Mouse (Mus musculus): ENCODE results near the gene Atxn7l1. TPM values are rescaled to one million over a fixed set of nuclear protein-coding genes. Genes with fewer than 3 reads are reported as not detected.

The Atxn7l1 gene
- polyA plus RNA-seq, 1 experiment from 2014 or later, result 18.7 TPM

GRCm38 (mm10) chr12:33323821-33324220 lies 176.3 kb downstream of the Atxn7l1 start:
- H3K36me3 ChIP-seq (ENCODE audit: control insufficient read depth, insufficient read depth, low read length), result no peaks in the 10 kb centered on the region
- H3K27me3 ChIP-seq (replicated peaks; ENCODE audit: control insufficient read depth, insufficient read depth, low read length), result no peaks in the 10 kb centered on the region
- H3K4me3 ChIP-seq (ENCODE audit: low read length), result no peak overlapping the region
- no peak overlapping the region for H3K27ac ChIP-seq (ENCODE audit: low read depth, low read length)
- H3K4me2 ChIP-seq (ENCODE audit: low read length), result no peak overlapping the region
- ATAC-seq, result no peak
- H3K9me3 ChIP-seq (ENCODE audit: control insufficient read depth, low read length), result no peaks in the 10 kb centered on the region
- WGBS, result 90% methylated on average over 1 of the region's 1 CpGs
- H3K4me1 ChIP-seq (ENCODE audit: control insufficient read depth, insufficient read depth, low read depth, low read length), result no peaks in the 10 kb centered on the region; the same call in 1 of the 2 replicates
- H3K9ac ChIP-seq (ENCODE audit: low read depth, low read length), result no peak overlapping the region

GRCm38 (mm10) chr12:33325424-33325823 lies 177.9 kb downstream of the Atxn7l1 start:
- no peak overlapping the region for H3K9ac ChIP-seq (ENCODE audit: low read depth, low read length)
- WGBS, result 70% methylated on average over 9 of the region's 9 CpGs

GRCm38 (mm10) chr12:33332046-33332445 lies 184.6 kb downstream of the Atxn7l1 start:
- ATAC-seq, result no peak
- no peak overlapping the region for H3K27ac ChIP-seq (ENCODE audit: low read depth, low read length)
- peaks cover 6% of the 10 kb centered on the region for H3K4me1 ChIP-seq (ENCODE audit: control insufficient read depth, insufficient read depth, low read depth, low read length)
- 74% methylated on average over 4 of the region's 4 CpGs for WGBS
- H3K27me3 ChIP-seq (replicated peaks; ENCODE audit: control insufficient read depth, insufficient read depth, low read length), result no peaks in the 10 kb centered on the region
- no peaks in the 10 kb centered on the region for H3K9me3 ChIP-seq (ENCODE audit: control insufficient read depth, low read length)
- H3K9ac ChIP-seq (ENCODE audit: low read depth, low read length), result no peak overlapping the region
- H3K4me2 ChIP-seq (ENCODE audit: low read length), result no peak overlapping the region
- no peaks in the 10 kb centered on the region for H3K36me3 ChIP-seq (ENCODE audit: control insufficient read depth, insufficient read depth, low read length)
- H3K4me3 ChIP-seq (ENCODE audit: low read length), result no peak overlapping the region

More at GRCm38 (mm10) chr12:33325424-33325823, 177.9 kb downstream of the Atxn7l1 start:
- Histone ChIP-seq H3K4me3 (ENCODE audit: low read length) (no peak overlapping the region), H3K36me3 (ENCODE audit: control insufficient read depth, insufficient read depth, low read length) (no peaks in the 10 kb centered on the region), H3K4me2 (ENCODE audit: low read length) (no peak overlapping the region), H3K4me1 (ENCODE audit: control insufficient read depth, insufficient read depth, low read depth, low read length) (no peaks in the 10 kb centered on the region; the same call in 1 of the 2 replicates), H3K27ac (ENCODE audit: low read depth, low read length) (no peak overlapping the region), H3K27me3 (replicated peaks; ENCODE audit: control insufficient read depth, insufficient read depth, low read length) (no peaks in the 10 kb centered on the region), H3K9me3 (ENCODE audit: control insufficient read depth, low read length) (no peaks in the 10 kb centered on the region)
- no peak for ATAC-seq

GRCm38 (mm10) chr12:33332796-33333195 lies 185.3 kb downstream of the Atxn7l1 start:
- 48% methylated on average over 5 of the region's 5 CpGs for WGBS
- 0 out of 2 replicates have a peak, but pooled peaks have one; percentile 31 for ATAC-seq
- Histone ChIP-seq H3K36me3 (ENCODE audit: control insufficient read depth, insufficient read depth, low read length) (no peaks in the 10 kb centered on the region), H3K4me3 (ENCODE audit: low read length) (no peak overlapping the region), H3K27ac (ENCODE audit: low read depth, low read length) (0 out of 2 replicates have a peak overlapping the region, but pooled peaks have one; percentile 18), H3K4me2 (ENCODE audit: low read length) (no peak overlapping the region), H3K27me3 (replicated peaks; ENCODE audit: control insufficient read depth, insufficient read depth, low read length) (no peaks in the 10 kb centered on the region), H3K9ac (ENCODE audit: low read depth, low read length) (no peak overlapping the region), H3K4me1 (ENCODE audit: control insufficient read depth, insufficient read depth, low read depth, low read length) (peaks cover 6% of the 10 kb centered on the region), H3K9me3 (ENCODE audit: control insufficient read depth, low read length) (no peaks in the 10 kb centered on the region)

- Histone ChIP-seq H3K27me3 (replicated peaks; ENCODE audit: control insufficient read depth, insufficient read depth, low read length) (no peaks in the 10 kb centered on the region), H3K9me3 (ENCODE audit: control insufficient read depth, low read length) (no peaks in the 10 kb centered on the region), H3K4me2 (ENCODE audit: low read length) (no peak overlapping the region), H3K36me3 (ENCODE audit: control insufficient read depth, insufficient read depth, low read length) (no peaks in the 10 kb centered on the region), H3K4me3 (ENCODE audit: low read length) (no peak overlapping the region), H3K9ac (ENCODE audit: low read depth, low read length) (no peak overlapping the region), H3K4me1 (ENCODE audit: control insufficient read depth, insufficient read depth, low read depth, low read length) (peaks cover 6% of the 10 kb centered on the region), H3K27ac (ENCODE audit: low read depth, low read length) (no peak overlapping the region)
- ATAC-seq, result peak; percentile 89
- WGBS, result 27% methylated on average over 8 of the region's 8 CpGs
Measured at GRCm38 (mm10) chr12:33333914-33334313, 186.4 kb downstream of the Atxn7l1 start.

- 91% methylated on average over 2 of the region's 2 CpGs for WGBS
Measured at GRCm38 (mm10) chr12:33334511-33334910, 187.0 kb downstream of the Atxn7l1 start.

GRCm38 (mm10) chr12:33334951-33335350 lies 187.5 kb downstream of the Atxn7l1 start:
- H3K9me3 ChIP-seq (ENCODE audit: control insufficient read depth, low read length), result no peaks in the 10 kb centered on the region
- no peaks in the 10 kb centered on the region for H3K27me3 ChIP-seq (replicated peaks; ENCODE audit: control insufficient read depth, insufficient read depth, low read length)
- peaks cover 6% of the 10 kb centered on the region for H3K4me1 ChIP-seq (ENCODE audit: control insufficient read depth, insufficient read depth, low read depth, low read length)
- H3K9ac ChIP-seq (ENCODE audit: low read depth, low read length), result no peak overlapping the region
- no peak for ATAC-seq
- H3K36me3 ChIP-seq (ENCODE audit: control insufficient read depth, insufficient read depth, low read length), result no peaks in the 10 kb centered on the region
- H3K4me3 ChIP-seq (ENCODE audit: low read length), result no peak overlapping the region
- 86% methylated on average over 5 of the region's 5 CpGs for WGBS
- no peak overlapping the region for H3K4me2 ChIP-seq (ENCODE audit: low read length)
- no peak overlapping the region for H3K27ac ChIP-seq (ENCODE audit: low read depth, low read length)

More at GRCm38 (mm10) chr12:33334511-33334910, 187.0 kb downstream of the Atxn7l1 start:
- H3K27me3 ChIP-seq (replicated peaks; ENCODE audit: control insufficient read depth, insufficient read depth, low read length), result no peaks in the 10 kb centered on the region
- H3K36me3 ChIP-seq (ENCODE audit: control insufficient read depth, insufficient read depth, low read length), result no peaks in the 10 kb centered on the region
- peaks cover 6% of the 10 kb centered on the region for H3K4me1 ChIP-seq (ENCODE audit: control insufficient read depth, insufficient read depth, low read depth, low read length)
- no peak overlapping the region for H3K9ac ChIP-seq (ENCODE audit: low read depth, low read length)
- H3K9me3 ChIP-seq (ENCODE audit: control insufficient read depth, low read length), result no peaks in the 10 kb centered on the region
- no peak overlapping the region for H3K4me2 ChIP-seq (ENCODE audit: low read length)
- ATAC-seq, result 0 out of 2 replicates have a peak, but pooled peaks have one; percentile 3
- H3K27ac ChIP-seq (ENCODE audit: low read depth, low read length), result no peak overlapping the region
- H3K4me3 ChIP-seq (ENCODE audit: low read length), result no peak overlapping the region

- Histone ChIP-seq H3K4me3 (ENCODE audit: low read length) (no peak overlapping the region), H3K9me3 (ENCODE audit: control insufficient read depth, low read length) (no peaks in the 10 kb centered on the region), H3K36me3 (ENCODE audit: control insufficient read depth, insufficient read depth, low read length) (no peaks in the 10 kb centered on the region), H3K4me2 (ENCODE audit: low read length) (no peak overlapping the region), H3K27me3 (replicated peaks; ENCODE audit: control insufficient read depth, insufficient read depth, low read length) (no peaks in the 10 kb centered on the region), H3K4me1 (ENCODE audit: control insufficient read depth, insufficient read depth, low read depth, low read length) (peaks cover 8% of the 10 kb centered on the region), H3K9ac (ENCODE audit: low read depth, low read length) (no peak overlapping the region), H3K27ac (ENCODE audit: low read depth, low read length) (no peak overlapping the region)
- 84% methylated on average over 4 of the region's 4 CpGs for WGBS
- no peak for ATAC-seq
Measured at GRCm38 (mm10) chr12:33335410-33335809, 187.9 kb downstream of the Atxn7l1 start.

- no peaks in the 10 kb centered on the region for H3K36me3 ChIP-seq (ENCODE audit: control insufficient read depth, insufficient read depth, low read length)
- WGBS, result 55% methylated on average over 10 of the region's 10 CpGs
- H3K4me1 ChIP-seq (ENCODE audit: control insufficient read depth, insufficient read depth, low read depth, low read length), result peaks cover 20% of the 10 kb centered on the region
- no peak overlapping the region for H3K4me3 ChIP-seq (ENCODE audit: low read length)
- H3K9me3 ChIP-seq (ENCODE audit: control insufficient read depth, low read length), result no peaks in the 10 kb centered on the region
- no peak overlapping the region for H3K9ac ChIP-seq (ENCODE audit: low read depth, low read length)
- H3K27me3 ChIP-seq (replicated peaks; ENCODE audit: control insufficient read depth, insufficient read depth, low read length), result no peaks in the 10 kb centered on the region
- H3K4me2 ChIP-seq (ENCODE audit: low read length), result no peak overlapping the region
- H3K27ac ChIP-seq (ENCODE audit: low read depth, low read length), result no peak overlapping the region
- ATAC-seq, result no peak
Measured at GRCm38 (mm10) chr12:33336561-33337125, 189.2 kb downstream of the Atxn7l1 start.

All from hindbrain, embryonic 16.5 days (tissue).